Mouse (Mus musculus): ENCODE data around the gene Glo1. TPM values are rescaled to one million over a fixed set of nuclear protein-coding genes. Genes with fewer than 3 reads are reported as not detected.

Glo1 gene
- polyA plus RNA-seq, 1 experiment: 181 TPM

- Histone ChIP-seq H3K4me2 (ENCODE audit: low read depth) (no peak overlapping the region), H3K79me2 (ENCODE audit: control insufficient read depth, insufficient read depth) (no peaks in the 10 kb centered on the region), H3K36me3 (ENCODE audit: control insufficient read depth, insufficient read depth) (no peaks in the 10 kb centered on the region), H3K4me3 (no peak overlapping the region), H3K27me3 (ENCODE audit: control insufficient read depth, insufficient read depth, insufficient read length) (no peaks in the 10 kb centered on the region), H3ac (ENCODE audit: control insufficient read depth, insufficient read length) (no peak overlapping the region)
- TF ChIP-seq POLR2AphosphoS2 (IDR thresholded peaks at IDR 0.05; ENCODE audit: insufficient read length, low read depth) (no peak), CEBPB (IDR thresholded peaks at IDR 0.05; ENCODE audit: insufficient read depth, poor library complexity, severe bottlenecking) (no peak), E2F4 (IDR thresholded peaks at IDR 0.05; ENCODE audit: insufficient read depth) (no peak), REST (IDR thresholded peaks at IDR 0.05; ENCODE audit: insufficient read depth, insufficient read length) (no peak), TCF3 (IDR thresholded peaks at IDR 0.05; ENCODE audit: insufficient read length, low read depth) (no peak), SRF (IDR thresholded peaks at IDR 0.05; ENCODE audit: control insufficient read depth, insufficient read length, low read depth) (no peak), POLR2A (IDR thresholded peaks at IDR 0.05; ENCODE audit: insufficient read length, low read depth) (no peak), MAX (IDR thresholded peaks at IDR 0.05; ENCODE audit: low read depth) (no peak), TCF12 (IDR thresholded peaks at IDR 0.05; ENCODE audit: insufficient read depth, poor library complexity, severe bottlenecking) (no peak), MYOG (IDR thresholded peaks at IDR 0.05; ENCODE audit: control insufficient read depth in 1 of 3, insufficient read depth in 1 of 3, insufficient read length in 2 of 3, low read depth in 2 of 3) (no peak), USF1 (IDR thresholded peaks at IDR 0.05; ENCODE audit: low read depth) (no peak), MYOD1 (IDR thresholded peaks at IDR 0.05; ENCODE audit: control insufficient read depth in 1 of 3, insufficient read length in 2 of 3, low read depth in 2 of 3) (no peak)
Measured at GRCm38 (mm10) chr17:30619153-30619552, 7.5 kb downstream of the Glo1 start.

GRCm38 (mm10) chr17:30618136-30618891 lies 8.4 kb downstream of the Glo1 start:
- Histone ChIP-seq H3K4me2 (ENCODE audit: low read depth) (no peak overlapping the region), H3K36me3 (ENCODE audit: control insufficient read depth, insufficient read depth) (no peaks in the 10 kb centered on the region), H3ac (ENCODE audit: control insufficient read depth, insufficient read length) (no peak overlapping the region), H3K27me3 (ENCODE audit: control insufficient read depth, insufficient read depth, insufficient read length) (no peaks in the 10 kb centered on the region), H3K79me2 (ENCODE audit: control insufficient read depth, insufficient read depth) (no peaks in the 10 kb centered on the region), H3K4me3 (no peak overlapping the region)
- TF ChIP-seq USF1 (IDR thresholded peaks at IDR 0.05; ENCODE audit: low read depth) (no peak), MAX (IDR thresholded peaks at IDR 0.05; ENCODE audit: low read depth) (no peak), POLR2A (IDR thresholded peaks at IDR 0.05; ENCODE audit: insufficient read length, low read depth) (no peak), POLR2AphosphoS2 (IDR thresholded peaks at IDR 0.05; ENCODE audit: insufficient read length, low read depth) (no peak), MYOG (IDR thresholded peaks at IDR 0.05; ENCODE audit: control insufficient read depth in 1 of 3, insufficient read depth in 1 of 3, insufficient read length in 2 of 3, low read depth in 2 of 3) (no peak), MYOD1 (IDR thresholded peaks at IDR 0.05; ENCODE audit: control insufficient read depth in 1 of 3, insufficient read length in 2 of 3, low read depth in 2 of 3) (no peak), E2F4 (IDR thresholded peaks at IDR 0.05; ENCODE audit: insufficient read depth) (no peak), TCF12 (IDR thresholded peaks at IDR 0.05; ENCODE audit: insufficient read depth, poor library complexity, severe bottlenecking) (no peak), TCF3 (IDR thresholded peaks at IDR 0.05; ENCODE audit: insufficient read length, low read depth) (no peak), SRF (IDR thresholded peaks at IDR 0.05; ENCODE audit: control insufficient read depth, insufficient read length, low read depth) (no peak), CEBPB (IDR thresholded peaks at IDR 0.05; ENCODE audit: insufficient read depth, poor library complexity, severe bottlenecking) (no peak), REST (IDR thresholded peaks at IDR 0.05; ENCODE audit: insufficient read depth, insufficient read length) (no peak)

GRCm38 (mm10) chr17:30616203-30616602 lies 10.5 kb downstream of the Glo1 start:
- peaks cover 8% of the 10 kb centered on the region for H3K79me2 ChIP-seq (ENCODE audit: control insufficient read depth, insufficient read depth)
- no peaks in the 10 kb centered on the region for H3K27me3 ChIP-seq (ENCODE audit: control insufficient read depth, insufficient read depth, insufficient read length)
- TF ChIP-seq USF1 (IDR thresholded peaks at IDR 0.05; ENCODE audit: low read depth) (no peak), TCF3 (IDR thresholded peaks at IDR 0.05; ENCODE audit: insufficient read length, low read depth) (no peak), REST (IDR thresholded peaks at IDR 0.05; ENCODE audit: insufficient read depth, insufficient read length) (no peak), E2F4 (IDR thresholded peaks at IDR 0.05; ENCODE audit: insufficient read depth) (no peak), TCF12 (IDR thresholded peaks at IDR 0.05; ENCODE audit: insufficient read depth, poor library complexity, severe bottlenecking) (no peak), MYOD1 (IDR thresholded peaks at IDR 0.05; ENCODE audit: control insufficient read depth in 1 of 3, insufficient read length in 2 of 3, low read depth in 2 of 3) (no peak), SRF (IDR thresholded peaks at IDR 0.05; ENCODE audit: control insufficient read depth, insufficient read length, low read depth) (no peak), MAX (IDR thresholded peaks at IDR 0.05; ENCODE audit: low read depth) (no peak), MYOG (IDR thresholded peaks at IDR 0.05; ENCODE audit: control insufficient read depth in 1 of 3, insufficient read depth in 1 of 3, insufficient read length in 2 of 3, low read depth in 2 of 3) (no peak), CEBPB (IDR thresholded peaks at IDR 0.05; ENCODE audit: insufficient read depth, poor library complexity, severe bottlenecking) (no peak), POLR2AphosphoS2 (IDR thresholded peaks at IDR 0.05; ENCODE audit: insufficient read length, low read depth) (no peak), POLR2A (IDR thresholded peaks at IDR 0.05; ENCODE audit: insufficient read length, low read depth) (no peak)
- H3K36me3 ChIP-seq (ENCODE audit: control insufficient read depth, insufficient read depth): no peaks in the 10 kb centered on the region
- no peak overlapping the region for H3K4me2 ChIP-seq (ENCODE audit: low read depth)
- no peak overlapping the region for H3K4me3 ChIP-seq
- H3ac ChIP-seq (ENCODE audit: control insufficient read depth, insufficient read length): no peak overlapping the region

- Histone ChIP-seq H3K27me3 (ENCODE audit: control insufficient read depth, insufficient read depth, insufficient read length) (no peaks in the 10 kb centered on the region), H3K4me3 (no peak overlapping the region), H3K4me2 (ENCODE audit: low read depth) (no peak overlapping the region), H3K79me2 (ENCODE audit: control insufficient read depth, insufficient read depth) (peaks cover 34% of the 10 kb centered on the region), H3K36me3 (ENCODE audit: control insufficient read depth, insufficient read depth) (no peaks in the 10 kb centered on the region), H3ac (ENCODE audit: control insufficient read depth, insufficient read length) (no peak overlapping the region)
- no peak for TF ChIP-seq SRF (IDR thresholded peaks at IDR 0.05; ENCODE audit: control insufficient read depth, insufficient read length, low read depth)
- TF ChIP-seq TCF12 (IDR thresholded peaks at IDR 0.05; ENCODE audit: insufficient read depth, poor library complexity, severe bottlenecking): no peak
- no peak for TF ChIP-seq MAX (IDR thresholded peaks at IDR 0.05; ENCODE audit: low read depth)
- no peak for TF ChIP-seq MYOD1 (IDR thresholded peaks at IDR 0.05; ENCODE audit: control insufficient read depth in 1 of 3, insufficient read length in 2 of 3, low read depth in 2 of 3)
- no peak for TF ChIP-seq MYOG (IDR thresholded peaks at IDR 0.05; ENCODE audit: control insufficient read depth in 1 of 3, insufficient read depth in 1 of 3, insufficient read length in 2 of 3, low read depth in 2 of 3)
- TF ChIP-seq REST (IDR thresholded peaks at IDR 0.05; ENCODE audit: insufficient read depth, insufficient read length): no peak
- TF ChIP-seq POLR2A (IDR thresholded peaks at IDR 0.05; ENCODE audit: insufficient read length, low read depth): no peak
- no peak for TF ChIP-seq POLR2AphosphoS2 (IDR thresholded peaks at IDR 0.05; ENCODE audit: insufficient read length, low read depth)
Measured at GRCm38 (mm10) chr17:30613350-30613749, 13.3 kb downstream of the Glo1 start.

All from myocyte (in vitro differentiated cells).